Mouse (Mus musculus): ENCODE data around the gene Adra2a. TPM values are rescaled to one million over a fixed set of nuclear protein-coding genes. Genes with fewer than 3 reads are reported as not detected.

Gene Adra2a
- total RNA-seq (2021) = 0.67 and 2.2 TPM in 2 replicates
- long read RNA-seq, experiment 1 = 0 reads
- long read RNA-seq, experiment 2 = 0 reads

GRCm38 (mm10) chr19:54043851-54044250 lies at the start of gene Adra2a:
Adra2a (plus strand) TSS chr19:54044151.
- no peak for DNase-seq

GRCm38 (mm10) chr19:53994276-53994675 lies 49.7 kb upstream of the Adra2a start:
- DNase-seq = no peak

GRCm38 (mm10) chr19:54010973-54011372 lies 33.0 kb upstream of the Adra2a start:
- DNase-seq = no peak

- no peak for DNase-seq
These were observed 29.0 kb upstream of the Adra2a start for GRCm38 (mm10) chr19:54014999-54015398.

GRCm38 (mm10) chr19:54015503-54015902 lies 28.4 kb upstream of the Adra2a start:
- DNase-seq = no peak

- no peak for DNase-seq
These were observed 8.9 kb upstream of the Adra2a start for GRCm38 (mm10) chr19:54035100-54035499.

GRCm38 (mm10) chr19:54039441-54039840 lies 4.5 kb upstream of the Adra2a start:
- no peak for DNase-seq

GRCm38 (mm10) chr19:54040356-54041028 lies 3.5 kb upstream of the Adra2a start:
- no peak for DNase-seq

GRCm38 (mm10) chr19:54041029-54041367 lies 3.0 kb upstream of the Adra2a start:
- no peak for DNase-seq

GRCm38 (mm10) chr19:54044507-54045371 lies 788 bp downstream of the Adra2a start:
- DNase-seq = peak; percentile 64

GRCm38 (mm10) chr19:54045412-54045811 lies 1.5 kb downstream of the Adra2a start:
- peak; percentile 30 for DNase-seq

GRCm38 (mm10) chr19:54045931-54046683 lies 2.2 kb downstream of the Adra2a start:
- peak; percentile 39 for DNase-seq

GRCm38 (mm10) chr19:54046684-54047070 lies 2.7 kb downstream of the Adra2a start:
- DNase-seq = no peak

GRCm38 (mm10) chr19:54047386-54048050 lies 3.6 kb downstream of the Adra2a start:
- no peak for DNase-seq

GRCm38 (mm10) chr19:54048161-54048885 lies 4.4 kb downstream of the Adra2a start:
- DNase-seq = no peak

- no peak for DNase-seq
These were observed 7.7 kb downstream of the Adra2a start for GRCm38 (mm10) chr19:54051651-54052050.

- no peak for DNase-seq
These were observed 11.9 kb downstream of the Adra2a start for GRCm38 (mm10) chr19:54055845-54056244.

- DNase-seq = no peak
These were observed 24.5 kb downstream of the Adra2a start for GRCm38 (mm10) chr19:54068447-54068846.

GRCm38 (mm10) chr19:54070521-54070920 lies 26.6 kb downstream of the Adra2a start:
- no peak for DNase-seq

- DNase-seq = no peak
These were observed 28.4 kb downstream of the Adra2a start for GRCm38 (mm10) chr19:54072233-54072800.
